Comparison of ENCODE assay signal across 8 mouse cellular contexts in the genomic region with DNA sequence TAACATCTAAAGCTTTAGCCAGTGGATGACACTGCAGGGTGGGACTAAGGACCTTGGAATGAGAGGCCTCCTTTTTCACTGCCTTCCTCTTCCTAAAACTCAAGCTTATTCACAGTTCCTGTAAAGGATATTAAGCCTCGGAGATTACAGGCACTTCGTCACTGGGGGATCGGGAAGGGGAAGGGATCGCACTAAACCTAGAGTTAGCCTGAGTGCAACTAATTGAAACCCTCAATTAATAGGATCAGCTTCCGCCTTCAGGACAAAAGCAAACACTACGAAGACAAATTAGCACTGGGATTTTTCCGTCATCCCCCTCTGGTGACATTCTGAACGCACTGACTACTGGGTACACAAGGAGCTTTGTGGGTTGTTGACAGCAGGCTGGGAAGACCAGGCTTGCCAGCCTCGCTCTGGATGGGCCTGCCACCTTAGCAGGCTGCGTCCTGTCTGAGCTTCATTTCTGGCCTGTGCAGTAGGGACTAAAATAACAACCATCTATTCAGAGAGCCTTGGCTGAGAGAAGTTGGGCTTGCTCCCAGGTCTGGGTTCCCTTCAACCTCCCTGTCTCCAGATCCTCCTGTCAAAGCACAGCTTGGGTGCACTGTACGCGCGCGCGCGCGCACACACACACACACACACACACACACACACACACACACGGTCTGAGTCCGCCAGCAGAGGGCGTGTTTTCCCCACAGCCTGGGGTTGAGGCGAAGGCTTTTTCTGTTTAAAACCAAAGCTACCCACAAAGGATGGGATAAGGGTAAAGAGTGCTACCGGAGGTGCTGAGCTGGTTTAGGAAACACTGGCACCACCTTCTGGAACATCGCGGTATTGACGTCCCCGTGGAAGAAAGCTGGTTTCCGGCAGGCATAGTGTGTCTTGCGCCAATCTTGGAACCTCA.
DNase-seq lines count a peak whose midpoint lies in the region; ATAC-seq and TF ChIP-seq lines count a peak whose summit lies in the region.

No protein-coding gene starts in this region.

- no peak overlapping the region for H3K4me3 ChIP-seq in cortical plate, adult 2 months (ENCODE audit: insufficient read depth, low read length)

- peak; percentile 59 for DNase-seq in gastrocnemius, postnatal 25 days
- peak; percentile 42 to 88 for DNase-seq in left cerebral cortex, adult 9 months (ENCODE audit: low spot score in 2 of 2)
- DNase-seq in right cerebral cortex, postnatal 4 days: peak; percentile 92
- peak; percentile 49 for DNase-seq in yolk sac, embryonic 10.5 days (ENCODE audit: low spot score)

- TF ChIP-seq CTCF in cortical plate, adult 2 months (IDR thresholded peaks at IDR 0.05; ENCODE audit: extremely low read depth, insufficient read depth, low read length): peak; percentile 87

- no peaks in the 10 kb centered on the region for H3K4me1 ChIP-seq in cortical plate, adult 2 months (ENCODE audit: control insufficient read depth, insufficient read depth, low read length)

- no peak for TF ChIP-seq POLR2A in cortical plate, adult 2 months (IDR thresholded peaks at IDR 0.05; ENCODE audit: extremely low read depth, insufficient read depth, low read length)

- peak; percentile 88 for ATAC-seq in activated CD4-positive, CD25-positive, alpha-beta regulatory T cell, adult 4 months
- peak; percentile 85 for ATAC-seq in inflammation-experienced regulatory T-cells, adult 6 months
- peak; percentile 88 for ATAC-seq in megakaryocyte-erythroid progenitor cell, adult 5-6 weeks (replicated peaks; ENCODE audit: low FRiP score, low TSS enrichment, poor library complexity, severe bottlenecking)

- no peak overlapping the region for H3K27ac ChIP-seq in cortical plate, adult 2 months (ENCODE audit: insufficient read depth, low read length)
